Mouse (Mus musculus) forebrain, embryonic 15.5 days (tissue): ENCODE data around the gene Spock1. TPM values are rescaled to one million over a fixed set of nuclear protein-coding genes. Genes with fewer than 3 reads are reported as not detected.

Experiments used
- ATAC-seq: fragments of 200-750 bp; cut with Nextera tagmentation; replicated peaks from 2 replicates; pipeline ENCODE4 v1.8.0; 2017; ENCODE audit warnings: mild to moderate bottlenecking, moderate TSS enrichment, moderate library complexity
- H3K27ac ChIP-seq: fragments of 300-500 bp; sonication (generic); replicated peaks from 2 replicates; pipeline ENCODE4 v1.5.1; 2015; ENCODE audit warnings: mild to moderate bottlenecking, inconsistent platforms
- H3K27me3 ChIP-seq: fragments of 300-500 bp; sonication (generic); 2 replicates; pipeline ENCODE4 v1.6.1; 2015; ENCODE audit warnings: inconsistent platforms
- H3K36me3 ChIP-seq: fragments of 300-500 bp; sonication (generic); 2 replicates; pipeline ENCODE4 v1.6.1; 2015; ENCODE audit warnings: mild to moderate bottlenecking, inconsistent platforms
- H3K4me1 ChIP-seq: fragments of 300-500 bp; sonication (generic); 2 replicates; pipeline ENCODE4 v1.6.1; 2015; ENCODE audit warnings: inconsistent platforms
- H3K4me2 ChIP-seq: fragments of 300-500 bp; sonication (generic); replicated peaks from 2 replicates; pipeline ENCODE4 v1.6.1; 2015; ENCODE audit warnings: mild to moderate bottlenecking, inconsistent platforms
- H3K4me3 ChIP-seq: fragments of 300-500 bp; sonication (generic); 2 replicates; pipeline ENCODE4 v1.5.1; 2015; ENCODE audit warnings: mild to moderate bottlenecking, inconsistent platforms
- H3K9ac ChIP-seq: fragments of 300-500 bp; sonication (generic); replicated peaks from 2 replicates; pipeline ENCODE4 v1.6.1; 2015; ENCODE audit warnings: mild to moderate bottlenecking, inconsistent platforms
- H3K9me3 ChIP-seq: fragments of 300-500 bp; sonication (generic); 2 replicates; pipeline ENCODE4 v1.6.1; 2016; ENCODE audit warnings: inconsistent platforms
- WGBS: fragments of 180-500 bp; shearing (Covaris S2); methylation state at CpG from one replicate; pipeline ENCODE4 v1.1.7; 2015; ENCODE audit warnings: mixed read lengths; 5-methylcytosine and 5-hydroxymethylcytosine counted together
- polyA plus RNA-seq: library from polyadenylated mRNA; unstranded; fragments of >200 nt; fragmentation: Nextera tagmentation; extraction: Ambion mirVana; gene quantifications from 2 replicates; pipeline ENCODE4 v1.2.1, GENCODE M21; 2015

Gene Spock1
- polyA plus RNA-seq, 1 experiment from 2014 or later = 35.9 TPM

- H3K4me3 ChIP-seq = no peak overlapping the region
- 0 out of 2 replicates have a peak, but pooled peaks cover 3% of the 10 kb centered on the region for H3K9me3 ChIP-seq
- no peak overlapping the region for H3K27ac ChIP-seq
- H3K36me3 ChIP-seq = no peaks in the 10 kb centered on the region
- no peak overlapping the region for H3K9ac ChIP-seq
- 71% methylated on average over 14 of the region's 14 CpGs for WGBS
- H3K4me1 ChIP-seq = no peaks in the 10 kb centered on the region
- no peak overlapping the region for H3K4me2 ChIP-seq
- no peaks in the 10 kb centered on the region for H3K27me3 ChIP-seq
- no peak for ATAC-seq
Observed at GRCm38 (mm10) chr13:57428840-57429239, 479.3 kb downstream of the Spock1 start.

GRCm38 (mm10) chr13:57418781-57419180, 489.4 kb downstream of the Spock1 start:
- Histone ChIP-seq H3K4me2 (no peak overlapping the region), H3K9ac (no peak overlapping the region), H3K4me1 (no peaks in the 10 kb centered on the region), H3K27ac (no peak overlapping the region), H3K4me3 (no peak overlapping the region), H3K27me3 (no peaks in the 10 kb centered on the region), H3K36me3 (no peaks in the 10 kb centered on the region), H3K9me3 (no peaks in the 10 kb centered on the region)
- ATAC-seq = no peak
- 90% methylated on average over 5 of the region's 5 CpGs for WGBS

DNA sequence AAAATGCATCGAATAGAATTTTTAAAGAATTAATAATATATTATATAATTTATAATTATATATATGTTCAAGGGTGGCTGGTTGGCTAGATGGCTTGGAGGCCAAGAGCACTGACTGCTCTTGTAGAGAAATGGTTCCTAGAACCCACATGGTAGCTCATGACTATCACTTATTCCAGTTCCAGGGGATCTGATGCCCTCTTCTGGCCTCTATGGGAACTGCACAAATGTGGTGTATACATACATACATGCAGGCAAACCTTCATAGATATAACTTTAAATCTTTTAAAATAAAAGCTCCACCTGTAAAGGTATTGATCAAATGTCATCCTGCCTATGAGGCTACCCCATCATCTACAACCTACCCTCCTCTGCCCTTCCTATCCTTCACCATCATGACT, 493.4 kb downstream of the Spock1 start:
- Histone ChIP-seq H3K9me3 (no peaks in the 10 kb centered on the region), H3K4me2 (no peak overlapping the region), H3K27me3 (no peaks in the 10 kb centered on the region), H3K4me3 (no peak overlapping the region), H3K9ac (no peak overlapping the region), H3K36me3 (no peaks in the 10 kb centered on the region), H3K27ac (no peak overlapping the region), H3K4me1 (no peaks in the 10 kb centered on the region)
- 94% methylated on average over 1 of the region's 1 CpGs for WGBS
- no peak for ATAC-seq

GRCm38 (mm10) chr13:57407666-57408065, 500.5 kb downstream of the Spock1 start:
- H3K4me3 ChIP-seq = no peak overlapping the region
- no peak for ATAC-seq
- no peak overlapping the region for H3K9ac ChIP-seq
- no peaks in the 10 kb centered on the region for H3K27me3 ChIP-seq
- 82% methylated on average over 4 of the region's 4 CpGs for WGBS
- H3K4me2 ChIP-seq = no peak overlapping the region
- H3K4me1 ChIP-seq = no peaks in the 10 kb centered on the region
- H3K27ac ChIP-seq = no peak overlapping the region
- no peaks in the 10 kb centered on the region for H3K9me3 ChIP-seq
- H3K36me3 ChIP-seq = no peaks in the 10 kb centered on the region

- no peak for ATAC-seq
- Histone ChIP-seq H3K36me3 (no peaks in the 10 kb centered on the region), H3K4me3 (no peak overlapping the region), H3K4me2 (no peak overlapping the region), H3K9ac (no peak overlapping the region), H3K9me3 (no peaks in the 10 kb centered on the region), H3K27me3 (no peaks in the 10 kb centered on the region), H3K4me1 (no peaks in the 10 kb centered on the region), H3K27ac (no peak overlapping the region)
- WGBS = 87% methylated on average over 7 of the region's 7 CpGs
Observed at GRCm38 (mm10) chr13:57402386-57402785, 505.7 kb downstream of the Spock1 start.

GRCm38 (mm10) chr13:57372141-57372700, 535.9 kb downstream of the Spock1 start:
- H3K36me3 ChIP-seq = no peaks in the 10 kb centered on the region
- H3K4me2 ChIP-seq = no peak overlapping the region
- H3K4me1 ChIP-seq = no peaks in the 10 kb centered on the region; the same call in 1 of the 2 replicates
- 94% methylated on average over 14 of the region's 14 CpGs for WGBS
- ATAC-seq = no peak
- H3K4me3 ChIP-seq = no peak overlapping the region
- no peak overlapping the region for H3K27ac ChIP-seq
- H3K27me3 ChIP-seq = no peaks in the 10 kb centered on the region
- H3K9ac ChIP-seq = no peak overlapping the region
- no peaks in the 10 kb centered on the region for H3K9me3 ChIP-seq

Other genes starting within 250 kb of the Spock1 start
- 8.6 and 9.0 TPM in 2 replicates for gene Klhl3, start 205.3 kb upstream of the Spock1 start, polyA plus RNA-seq
- 52.4 and 57.9 TPM in 2 replicates for gene Hnrnpa0, start 220.2 kb upstream of the Spock1 start, polyA plus RNA-seq
- 65.6 and 74.9 TPM in 2 replicates for gene Idnk, start 249.3 kb upstream of the Spock1 start, polyA plus RNA-seq